Mouse (Mus musculus) heart, adult 18-20 months (tissue): ENCODE results near the gene Syt9. TPM values are rescaled to one million over a fixed set of nuclear protein-coding genes. Genes with fewer than 3 reads are reported as not detected.
"Not testable (repeated sequence)": the region's sequence is repeated elsewhere in the genome, so short reads cannot be mapped to it uniquely, and the experiment has no call there.

Experiments
- DNase-seq, 2 experiments: peaks; one replicate each; pipeline ENCODE4 v3.0.0; 2021 to 2022; ENCODE audit warnings: mixed read lengths in 1 of 2
- total RNA-seq, 2 experiments: library from RNA; stranded (reverse); gene quantifications; 2 replicates each; pipeline ENCODE4 v1.2.3; 2021

Gene Syt9
- total RNA-seq, 2 experiments from 2014 or later, result 0.10 TPM; not detected in 1

GRCm38 (mm10) chr7:107461699-107462440 lies 91.3 kb downstream of the Syt9 start:
- no peak for DNase-seq

DNA sequence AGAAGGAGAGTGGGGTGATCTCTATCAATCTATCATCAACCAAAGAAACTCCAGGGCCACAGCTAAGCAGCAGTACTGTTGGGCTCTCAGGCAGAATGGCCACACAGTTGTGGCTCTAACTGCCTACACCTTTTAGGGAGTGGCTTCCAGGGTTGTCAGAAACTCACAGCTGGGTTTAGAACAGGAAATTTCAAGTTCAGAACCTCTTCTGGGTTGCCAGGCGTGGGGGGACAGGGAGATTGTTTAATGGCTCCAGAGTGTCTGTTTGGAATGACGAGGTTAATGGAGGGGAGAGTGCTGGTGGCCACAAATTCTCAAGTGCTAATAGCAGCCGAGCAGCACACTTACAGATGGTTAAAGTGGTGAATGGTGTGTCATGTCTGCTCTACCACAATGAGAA lies 92.4 kb downstream of the Syt9 start:
- DNase-seq, result no peak

GRCm38 (mm10) chr7:107465081-107465480 lies 94.6 kb downstream of the Syt9 start:
- DNase-seq, result no peak

DNA sequence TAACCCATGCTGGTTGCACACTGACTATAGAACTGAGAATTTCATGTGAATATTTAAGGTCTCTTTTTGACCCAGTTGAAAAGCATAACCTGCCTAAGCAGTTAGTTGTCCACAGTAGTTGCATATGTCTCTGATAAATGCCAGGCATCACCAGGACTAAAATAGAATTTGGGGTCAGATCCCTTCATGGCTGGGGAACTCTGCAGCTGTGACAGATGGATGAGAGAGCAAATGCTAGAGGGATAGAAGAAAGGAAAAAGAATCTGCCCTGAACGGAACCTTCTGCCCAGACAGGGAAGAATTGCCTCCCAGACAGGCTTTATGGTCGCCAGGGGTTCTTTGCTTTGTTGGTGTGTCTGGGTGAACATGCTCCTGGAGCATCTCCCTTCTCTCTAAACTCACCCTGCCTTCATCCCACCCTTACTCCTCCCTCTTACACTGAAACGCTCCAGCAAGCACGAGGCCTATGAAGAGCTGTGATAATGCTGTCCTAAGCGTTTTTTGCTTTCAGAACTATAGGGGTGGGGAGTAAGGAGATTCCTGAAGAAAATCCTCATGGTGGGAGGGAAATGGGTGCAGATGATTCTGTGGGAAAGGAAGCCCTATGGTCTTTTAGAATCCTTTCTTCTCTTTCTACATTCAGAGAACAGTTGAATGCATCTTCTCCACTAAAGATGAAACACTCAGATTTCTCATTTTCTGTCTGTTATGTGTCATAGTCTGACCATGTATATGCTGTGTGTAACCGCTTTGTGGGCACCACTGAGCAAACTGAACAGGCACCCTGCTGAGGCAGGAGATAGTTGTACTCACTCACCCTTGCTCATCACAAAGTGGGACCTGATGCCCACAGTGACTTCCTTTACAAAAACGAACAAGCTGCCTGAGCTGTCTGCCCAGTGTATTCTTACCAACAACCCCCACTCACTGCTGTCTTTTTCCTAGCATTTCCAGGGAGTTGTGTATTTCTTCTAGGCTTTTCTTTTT lies 108.7 kb downstream of the Syt9 start:
- no peak for DNase-seq

DNA sequence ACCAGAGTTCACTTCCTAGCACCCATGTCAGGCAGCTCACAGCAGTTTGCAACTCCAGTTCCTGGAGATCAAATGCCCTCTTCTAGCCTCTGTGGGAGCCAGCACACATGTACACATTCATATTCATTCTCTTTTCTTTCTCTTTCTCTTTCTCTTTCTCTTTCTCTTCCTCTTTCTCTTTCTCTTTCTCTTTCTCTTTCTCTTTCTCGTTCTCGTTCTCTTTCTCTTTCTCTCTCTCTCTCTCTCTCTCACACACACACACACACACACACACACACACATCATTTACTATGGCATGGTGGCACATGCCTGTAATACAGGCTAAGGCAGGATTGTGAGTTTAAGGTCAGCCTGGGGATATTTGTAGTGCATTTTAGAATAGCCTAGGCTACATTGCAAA lies 115.2 kb downstream of the Syt9 start:
- not testable (repeated sequence) for DNase-seq

GRCm38 (mm10) chr7:107495428-107495827 lies 124.9 kb downstream of the Syt9 start:
- no peak for DNase-seq

- no peak for DNase-seq
These were observed 126.4 kb downstream of the Syt9 start for GRCm38 (mm10) chr7:107496923-107497322.

DNA sequence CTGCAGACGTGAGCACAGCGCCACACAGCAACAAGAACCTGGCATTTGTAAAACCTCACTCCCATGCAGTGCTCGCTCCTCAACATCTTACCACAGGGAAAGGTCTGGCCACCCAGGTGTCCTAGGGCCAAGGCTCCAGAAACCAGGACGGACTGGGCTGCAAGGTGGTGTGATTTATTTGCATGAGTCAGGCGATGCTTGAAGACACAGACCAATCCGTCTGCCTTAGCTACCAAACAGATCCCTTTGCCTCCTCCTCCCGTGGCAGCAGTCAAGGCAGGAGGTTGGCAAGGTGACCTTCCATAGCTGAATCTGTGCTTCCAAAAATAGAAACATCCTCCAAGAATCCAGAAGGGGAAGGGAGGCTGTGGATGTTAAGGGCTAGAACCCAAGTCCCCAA lies 130.1 kb downstream of the Syt9 start:
- DNase-seq, result no peak

- DNase-seq, result no peak
These were observed 134.5 kb downstream of the Syt9 start for GRCm38 (mm10) chr7:107504761-107505712.

DNA sequence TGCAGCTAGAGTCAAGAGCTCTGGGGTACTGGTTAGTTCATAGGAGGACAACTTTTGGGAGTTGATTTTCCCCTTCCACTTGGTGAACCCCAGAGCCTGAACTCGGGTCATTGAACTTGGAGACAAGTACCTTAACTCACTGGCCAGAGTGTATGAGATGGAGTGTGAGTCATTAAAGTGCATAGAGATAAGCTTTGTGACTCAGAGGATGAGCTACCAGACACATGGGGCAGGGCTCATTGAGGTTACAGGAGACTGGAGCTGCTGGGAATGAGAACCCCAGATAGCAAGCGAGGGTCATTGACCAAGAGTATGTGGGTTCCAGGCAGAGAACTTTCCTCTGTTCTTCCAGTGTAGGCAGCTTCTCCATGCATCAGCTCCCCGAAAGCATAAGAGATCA lies 137.4 kb downstream of the Syt9 start:
- DNase-seq, result no peak

- no peak for DNase-seq
These were observed 139.2 kb downstream of the Syt9 start for GRCm38 (mm10) chr7:107509740-107510139.

DNA sequence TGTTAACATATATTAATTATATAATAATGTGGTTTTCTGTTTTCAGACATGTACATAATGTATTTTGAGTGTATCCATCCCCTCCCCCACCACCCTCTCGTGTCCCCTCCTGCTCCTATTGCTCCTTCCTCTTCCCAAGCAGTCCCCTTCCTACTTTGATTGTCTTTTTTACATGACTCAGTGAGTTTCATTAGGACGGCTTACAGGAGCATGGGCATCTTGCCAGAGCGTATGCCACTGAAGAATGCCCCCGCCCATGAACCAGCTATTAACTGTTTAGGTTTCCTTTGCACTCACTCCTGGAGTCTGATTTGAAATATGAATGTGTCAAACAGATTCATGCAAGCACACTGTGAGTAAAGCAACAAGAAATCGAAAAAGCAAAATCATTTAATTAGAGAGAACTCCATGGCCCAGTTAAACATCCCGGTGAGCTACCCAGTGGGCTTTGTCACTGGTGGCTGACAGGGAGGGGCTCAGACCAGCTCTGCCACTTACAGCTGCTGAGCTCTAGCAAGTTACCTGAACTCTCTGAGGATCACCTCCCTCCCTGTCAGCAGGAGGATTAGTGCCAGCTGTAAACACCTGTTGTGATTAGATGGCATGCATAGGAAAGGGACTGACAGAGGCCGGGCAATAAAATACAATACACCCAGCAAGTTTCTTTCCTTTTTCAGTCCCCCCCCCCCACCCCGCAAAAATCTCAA lies 146.3 kb downstream of the Syt9 start:
- DNase-seq, result peak in 1 of 2 experiments; percentile 2

DNA sequence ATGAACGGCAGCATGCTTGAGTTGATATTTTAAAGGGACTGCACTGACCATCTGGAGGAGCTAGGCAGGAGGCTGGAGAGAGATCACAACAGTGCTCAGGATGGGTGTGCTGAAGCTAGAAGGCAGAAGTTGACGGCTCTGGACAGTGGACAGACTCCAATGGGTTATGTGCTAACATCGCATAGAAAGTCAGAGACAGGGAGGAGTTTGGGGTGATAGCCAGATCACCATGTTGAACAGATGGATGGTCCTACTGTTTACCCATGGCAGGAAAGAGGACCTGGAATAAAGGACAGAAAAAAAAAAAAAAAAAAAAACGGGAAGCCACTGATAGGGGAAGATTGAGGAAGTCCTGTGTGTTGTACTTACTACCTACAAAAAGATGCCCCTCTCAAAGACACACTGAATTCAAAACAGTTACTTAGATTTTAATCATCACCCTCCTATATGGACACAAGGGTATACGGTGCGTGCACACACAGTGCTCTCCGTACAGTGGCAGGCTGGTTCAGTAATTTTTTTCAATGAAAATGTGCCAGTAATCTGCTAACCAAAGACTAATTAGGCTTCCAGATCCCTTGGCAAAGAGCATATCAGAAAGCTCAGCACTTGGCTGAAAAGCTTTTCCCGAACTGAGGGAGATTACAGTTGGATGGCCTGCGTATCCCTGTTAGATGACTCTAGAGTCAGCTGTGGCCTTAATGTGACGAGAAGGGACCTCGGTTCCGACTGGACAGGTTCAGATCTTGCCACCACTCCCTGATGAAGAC lies 148.9 kb downstream of the Syt9 start:
- DNase-seq, result no peak

DNA sequence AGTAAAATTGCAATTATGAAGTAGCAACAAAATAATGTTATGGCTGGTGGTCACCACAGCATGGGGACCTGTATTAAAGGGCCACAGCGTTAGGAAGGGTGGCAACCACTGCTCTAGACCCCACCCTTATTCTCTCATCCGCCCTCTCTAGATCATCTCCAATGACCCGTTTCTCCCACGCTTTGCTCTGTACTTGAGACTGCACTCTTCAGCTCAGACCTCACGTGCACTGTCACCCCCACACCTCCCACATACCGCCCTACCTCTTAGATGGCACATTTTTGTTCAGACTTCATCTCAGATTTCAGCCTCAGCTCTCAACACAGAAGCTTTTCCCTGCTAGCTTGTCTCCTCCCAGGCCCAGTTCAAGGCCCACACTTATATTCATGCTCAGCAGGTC lies 150.9 kb downstream of the Syt9 start:
- DNase-seq, result no peak

DNA sequence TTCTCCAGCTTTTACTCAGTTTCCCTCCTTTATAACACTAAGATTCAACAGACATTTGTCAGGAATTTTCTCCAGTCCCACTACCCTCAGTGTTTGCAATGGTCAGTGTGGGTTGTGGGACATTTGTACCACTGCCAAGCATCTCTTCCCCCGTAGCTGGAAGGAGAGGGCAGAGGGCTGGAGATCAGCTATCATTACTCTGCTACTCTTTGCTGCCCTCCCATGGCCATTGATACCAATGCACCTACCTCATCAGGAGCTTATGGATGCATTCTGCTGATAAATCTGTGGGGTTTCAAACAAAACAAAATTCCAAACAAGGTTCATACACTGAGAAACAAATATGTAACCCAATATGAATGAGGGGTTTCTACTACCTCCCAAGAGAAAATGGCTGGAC lies 155.8 kb downstream of the Syt9 start:
- DNase-seq, result peak; percentile 3 to 48

DNA sequence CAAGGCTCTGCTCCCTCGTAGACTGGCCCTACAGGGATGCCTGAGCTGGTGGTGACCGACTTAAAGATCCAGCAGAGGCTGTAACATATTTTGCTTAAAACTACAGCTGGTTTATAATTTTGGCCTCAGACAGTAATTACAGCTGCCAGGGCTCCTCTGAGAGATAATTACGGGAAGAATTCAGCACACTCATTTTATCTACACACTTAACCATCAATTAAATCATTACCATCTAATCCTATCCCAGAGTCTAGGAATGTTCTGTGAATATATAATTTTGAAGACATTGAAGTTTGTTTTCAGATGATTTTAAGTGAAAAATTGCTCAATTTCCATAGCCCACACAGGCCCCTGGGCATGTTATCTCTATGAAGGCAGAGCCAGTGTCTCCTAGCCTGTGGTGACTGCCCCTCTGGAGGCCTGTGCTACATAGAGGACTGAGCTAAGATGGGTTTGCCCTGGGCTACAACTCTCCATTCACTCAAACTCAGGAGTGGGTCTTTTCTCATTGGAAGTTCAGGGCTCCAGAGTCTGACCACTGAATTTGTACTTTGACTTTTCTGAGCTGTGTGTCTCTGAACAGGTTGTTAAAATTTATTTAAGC lies 157.7 kb downstream of the Syt9 start:
- no peak for DNase-seq

GRCm38 (mm10) chr7:107529364-107529763 lies 158.8 kb downstream of the Syt9 start:
- no peak for DNase-seq

- DNase-seq, result no peak
These were observed 164.8 kb downstream of the Syt9 start for GRCm38 (mm10) chr7:107535311-107535710.

DNA sequence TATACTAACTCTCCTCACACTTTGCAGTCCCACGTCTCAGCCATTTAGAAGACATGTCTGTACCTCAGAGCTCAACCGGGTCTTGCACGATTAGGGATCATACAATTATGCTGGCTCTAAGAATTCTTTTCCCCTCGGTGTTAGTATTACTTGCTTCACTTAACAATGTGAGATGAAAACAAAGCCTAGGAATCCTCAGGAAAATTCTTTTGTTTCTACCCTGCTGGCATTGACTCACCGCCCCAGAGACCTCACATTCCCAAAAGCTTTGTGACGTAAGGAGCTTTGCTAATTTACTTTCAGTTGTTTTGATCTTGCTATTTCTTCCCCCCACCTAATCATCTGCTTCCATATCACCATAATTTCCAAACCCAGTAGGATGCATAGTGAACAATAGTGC lies 166.0 kb downstream of the Syt9 start:
- DNase-seq, result no peak

- DNase-seq, result no peak
These were observed 169.5 kb downstream of the Syt9 start for GRCm38 (mm10) chr7:107540034-107540433.
